Mouse (Mus musculus): ENCODE results near the gene Spats1. TPM values are rescaled to one million over a fixed set of nuclear protein-coding genes. Genes with fewer than 3 reads are reported as not detected.
"Not testable (repeated sequence)": the region's sequence is repeated elsewhere in the genome, so short reads cannot be mapped to it uniquely, and the experiment has no call there.

Spats1 gene
- polyA plus RNA-seq, 1 experiment from 2014 or later: 0.86 TPM

DNA sequence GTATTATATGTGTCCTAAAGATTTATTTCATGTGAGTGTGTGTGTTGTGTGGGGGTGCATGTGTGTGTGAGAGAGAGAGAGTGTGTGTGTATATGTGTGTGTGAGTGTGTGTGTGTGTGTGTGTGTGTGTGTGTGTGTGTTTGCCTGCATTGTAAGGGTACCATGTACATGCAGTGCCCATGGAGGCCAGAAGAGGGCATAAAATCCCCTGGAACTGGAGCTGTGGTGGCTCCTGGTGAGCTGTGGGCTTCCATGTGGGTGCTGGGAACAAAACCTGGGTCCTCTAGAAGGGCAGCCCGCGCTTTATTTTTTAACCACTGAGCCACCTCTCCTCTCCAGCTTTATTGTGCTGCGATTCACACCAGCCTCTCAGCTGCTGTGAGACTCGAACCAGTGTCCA, 12.7 kb downstream of the Spats1 start:
- no peaks in the 10 kb centered on the region for H3K36me3 ChIP-seq (ENCODE audit: control insufficient read depth, insufficient read depth, low read length)
- H3K9ac ChIP-seq (ENCODE audit: low read depth, low read length): no peak overlapping the region
- no peak overlapping the region for H3K27ac ChIP-seq (ENCODE audit: low read depth, low read length)
- no peaks in the 10 kb centered on the region for H3K4me1 ChIP-seq (ENCODE audit: control insufficient read depth, insufficient read depth, low read length)
- peaks cover 2% of the 10 kb centered on the region; the same call in 1 of the 2 replicates for H3K9me3 ChIP-seq (replicated peaks; ENCODE audit: control insufficient read depth, low read length)
- no peak overlapping the region for H3K4me3 ChIP-seq (ENCODE audit: low read depth, low read length)
- no peaks in the 10 kb centered on the region for H3K27me3 ChIP-seq (ENCODE audit: control insufficient read depth, insufficient read depth, low read length)
- H3K4me2 ChIP-seq: no peak overlapping the region
- 88% methylated on average over 4 of the region's 4 CpGs for WGBS (ENCODE audit: insufficient replicate concordance)
- no peak for ATAC-seq (replicated peaks; ENCODE audit: insufficient number of reproducible peaks, low FRiP score, low TSS enrichment)

- 81% methylated on average over 8 of the region's 8 CpGs for WGBS (ENCODE audit: insufficient replicate concordance)
- Histone ChIP-seq H3K4me1 (ENCODE audit: control insufficient read depth, insufficient read depth, low read length) (no peaks in the 10 kb centered on the region), H3K4me2 (no peak overlapping the region), H3K9me3 (replicated peaks; ENCODE audit: control insufficient read depth, low read length) (no peaks in the 10 kb centered on the region), H3K27ac (ENCODE audit: low read depth, low read length) (no peak overlapping the region), H3K27me3 (ENCODE audit: control insufficient read depth, insufficient read depth, low read length) (no peaks in the 10 kb centered on the region), H3K9ac (ENCODE audit: low read depth, low read length) (no peak overlapping the region), H3K4me3 (ENCODE audit: low read depth, low read length) (no peak overlapping the region), H3K36me3 (ENCODE audit: control insufficient read depth, insufficient read depth, low read length) (no peaks in the 10 kb centered on the region)
- no peak for ATAC-seq (replicated peaks; ENCODE audit: insufficient number of reproducible peaks, low FRiP score, low TSS enrichment)
These were observed 16.2 kb downstream of the Spats1 start for GRCm38 (mm10) chr17:45459062-45459461.

GRCm38 (mm10) chr17:45458516-45458915, 16.7 kb downstream of the Spats1 start:
- Histone ChIP-seq H3K36me3 (ENCODE audit: control insufficient read depth, insufficient read depth, low read length) (no peaks in the 10 kb centered on the region), H3K4me1 (ENCODE audit: control insufficient read depth, insufficient read depth, low read length) (no peaks in the 10 kb centered on the region), H3K9ac (ENCODE audit: low read depth, low read length) (no peak overlapping the region), H3K4me2 (no peak overlapping the region), H3K27me3 (ENCODE audit: control insufficient read depth, insufficient read depth, low read length) (no peaks in the 10 kb centered on the region), H3K9me3 (replicated peaks; ENCODE audit: control insufficient read depth, low read length) (no peaks in the 10 kb centered on the region), H3K27ac (ENCODE audit: low read depth, low read length) (no peak overlapping the region), H3K4me3 (ENCODE audit: low read depth, low read length) (no peak overlapping the region)
- no peak for ATAC-seq (replicated peaks; ENCODE audit: insufficient number of reproducible peaks, low FRiP score, low TSS enrichment)
- WGBS (ENCODE audit: insufficient replicate concordance): 69% methylated on average over 4 of the region's 4 CpGs

- no peak for ATAC-seq (replicated peaks; ENCODE audit: insufficient number of reproducible peaks, low FRiP score, low TSS enrichment)
- Histone ChIP-seq H3K4me2 (no peak overlapping the region), H3K36me3 (ENCODE audit: control insufficient read depth, insufficient read depth, low read length) (no peaks in the 10 kb centered on the region), H3K27ac (ENCODE audit: low read depth, low read length) (no peak overlapping the region), H3K4me3 (ENCODE audit: low read depth, low read length) (no peak overlapping the region), H3K9me3 (replicated peaks; ENCODE audit: control insufficient read depth, low read length) (no peaks in the 10 kb centered on the region), H3K27me3 (ENCODE audit: control insufficient read depth, insufficient read depth, low read length) (no peaks in the 10 kb centered on the region), H3K4me1 (ENCODE audit: control insufficient read depth, insufficient read depth, low read length) (no peaks in the 10 kb centered on the region), H3K9ac (ENCODE audit: low read depth, low read length) (no peak overlapping the region)
- 79% methylated on average over 5 of the region's 5 CpGs for WGBS (ENCODE audit: insufficient replicate concordance)
These were observed 17.7 kb downstream of the Spats1 start for GRCm38 (mm10) chr17:45457487-45457886.

GRCm38 (mm10) chr17:45456260-45457152, 18.7 kb downstream of the Spats1 start:
- 57% methylated on average over 13 of the region's 13 CpGs for WGBS (ENCODE audit: insufficient replicate concordance)
- H3K9me3 ChIP-seq (replicated peaks; ENCODE audit: control insufficient read depth, low read length): no peaks in the 10 kb centered on the region
- no peak overlapping the region for H3K4me2 ChIP-seq
- no peaks in the 10 kb centered on the region for H3K4me1 ChIP-seq (ENCODE audit: control insufficient read depth, insufficient read depth, low read length)
- no peak for ATAC-seq (replicated peaks; ENCODE audit: insufficient number of reproducible peaks, low FRiP score, low TSS enrichment)
- no peak overlapping the region for H3K27ac ChIP-seq (ENCODE audit: low read depth, low read length)
- H3K4me3 ChIP-seq (ENCODE audit: low read depth, low read length): no peak overlapping the region
- no peak overlapping the region for H3K9ac ChIP-seq (ENCODE audit: low read depth, low read length)
- no peaks in the 10 kb centered on the region for H3K36me3 ChIP-seq (ENCODE audit: control insufficient read depth, insufficient read depth, low read length)
- no peaks in the 10 kb centered on the region for H3K27me3 ChIP-seq (ENCODE audit: control insufficient read depth, insufficient read depth, low read length)

DNA sequence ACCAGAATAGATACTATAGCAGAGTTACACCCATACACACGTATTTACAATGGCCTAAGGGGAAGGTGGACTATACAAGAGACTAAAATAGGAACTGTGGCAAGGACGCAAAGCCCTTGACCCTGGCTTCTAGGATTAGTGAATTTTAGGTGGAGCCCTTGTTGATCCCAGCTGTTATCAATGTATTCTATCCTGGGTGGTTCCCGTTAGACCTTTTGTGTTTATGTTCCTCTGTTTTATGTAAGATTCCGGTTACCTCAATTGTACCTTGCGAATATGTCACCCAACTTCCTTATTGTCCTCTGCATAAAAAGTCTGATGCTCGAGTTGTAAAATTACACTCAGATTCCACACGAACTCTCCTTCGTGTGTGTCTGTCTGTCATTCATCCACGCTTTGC, 19.4 kb downstream of the Spats1 start:
- not testable (repeated sequence) for H3K36me3 ChIP-seq (ENCODE audit: control insufficient read depth, insufficient read depth, low read length); H3K4me3 ChIP-seq (ENCODE audit: low read depth, low read length); H3K9me3 ChIP-seq (replicated peaks; ENCODE audit: control insufficient read depth, low read length); H3K4me1 ChIP-seq (ENCODE audit: control insufficient read depth, insufficient read depth, low read length); H3K4me2 ChIP-seq; H3K9ac ChIP-seq (ENCODE audit: low read depth, low read length); ATAC-seq (replicated peaks; ENCODE audit: insufficient number of reproducible peaks, low FRiP score, low TSS enrichment); H3K27me3 ChIP-seq (ENCODE audit: control insufficient read depth, insufficient read depth, low read length); H3K27ac ChIP-seq (ENCODE audit: low read depth, low read length)
- 91% methylated on average over 8 of the region's 9 CpGs for WGBS (ENCODE audit: insufficient replicate concordance)

- no peak overlapping the region for H3K4me3 ChIP-seq (ENCODE audit: low read depth, low read length)
- no peak overlapping the region for H3K9ac ChIP-seq (ENCODE audit: low read depth, low read length)
- no peaks in the 10 kb centered on the region for H3K9me3 ChIP-seq (replicated peaks; ENCODE audit: control insufficient read depth, low read length)
- H3K4me1 ChIP-seq (ENCODE audit: control insufficient read depth, insufficient read depth, low read length): no peaks in the 10 kb centered on the region
- 85% methylated on average over 2 of the region's 2 CpGs for WGBS (ENCODE audit: insufficient replicate concordance)
- no peak overlapping the region for H3K4me2 ChIP-seq
- ATAC-seq (replicated peaks; ENCODE audit: insufficient number of reproducible peaks, low FRiP score, low TSS enrichment): no peak
- no peaks in the 10 kb centered on the region for H3K36me3 ChIP-seq (ENCODE audit: control insufficient read depth, insufficient read depth, low read length)
- H3K27ac ChIP-seq (ENCODE audit: low read depth, low read length): no peak overlapping the region
- H3K27me3 ChIP-seq (ENCODE audit: control insufficient read depth, insufficient read depth, low read length): no peaks in the 10 kb centered on the region
These were observed 20.4 kb downstream of the Spats1 start for GRCm38 (mm10) chr17:45454794-45455193.

GRCm38 (mm10) chr17:45452271-45452670, 22.9 kb downstream of the Spats1 start:
- Histone ChIP-seq H3K36me3 (ENCODE audit: control insufficient read depth, insufficient read depth, low read length) (no peaks in the 10 kb centered on the region), H3K4me2 (no peak overlapping the region), H3K9ac (ENCODE audit: low read depth, low read length) (no peak overlapping the region), H3K4me3 (ENCODE audit: low read depth, low read length) (no peak overlapping the region), H3K4me1 (ENCODE audit: control insufficient read depth, insufficient read depth, low read length) (no peaks in the 10 kb centered on the region; the same call in 1 of the 2 replicates), H3K9me3 (replicated peaks; ENCODE audit: control insufficient read depth, low read length) (no peaks in the 10 kb centered on the region), H3K27ac (ENCODE audit: low read depth, low read length) (no peak overlapping the region), H3K27me3 (ENCODE audit: control insufficient read depth, insufficient read depth, low read length) (no peaks in the 10 kb centered on the region)
- no peak for ATAC-seq (replicated peaks; ENCODE audit: insufficient number of reproducible peaks, low FRiP score, low TSS enrichment)
- 94% methylated on average over 1 of the region's 1 CpGs for WGBS (ENCODE audit: insufficient replicate concordance)

DNA sequence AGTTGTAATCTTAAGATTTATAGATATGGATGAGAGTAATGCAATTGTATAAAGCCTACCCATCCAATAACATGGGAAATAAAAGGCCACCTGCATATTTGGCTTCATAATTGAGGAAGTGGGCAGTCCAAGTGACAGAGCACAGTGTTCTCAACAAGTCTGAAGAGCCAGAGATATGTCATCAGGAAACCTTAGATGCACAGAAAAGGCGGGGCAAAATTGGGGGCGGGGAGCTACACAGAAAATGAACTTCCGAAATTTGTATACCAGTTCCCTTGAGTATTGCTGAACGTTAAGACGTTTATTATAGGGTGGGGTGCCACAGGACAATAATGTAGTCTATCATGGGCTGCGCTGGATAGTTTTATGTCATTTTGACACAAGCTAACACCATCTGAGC, 25.1 kb downstream of the Spats1 start:
- Histone ChIP-seq H3K27ac (ENCODE audit: low read depth, low read length) (no peak overlapping the region), H3K4me2 (no peak overlapping the region), H3K9ac (ENCODE audit: low read depth, low read length) (no peak overlapping the region), H3K4me1 (ENCODE audit: control insufficient read depth, insufficient read depth, low read length) (peaks cover 4% of the 10 kb centered on the region; the same call in 1 of the 2 replicates), H3K27me3 (ENCODE audit: control insufficient read depth, insufficient read depth, low read length) (no peaks in the 10 kb centered on the region), H3K9me3 (replicated peaks; ENCODE audit: control insufficient read depth, low read length) (no peaks in the 10 kb centered on the region), H3K36me3 (ENCODE audit: control insufficient read depth, insufficient read depth, low read length) (no peaks in the 10 kb centered on the region), H3K4me3 (ENCODE audit: low read depth, low read length) (no peak overlapping the region)
- ATAC-seq (replicated peaks; ENCODE audit: insufficient number of reproducible peaks, low FRiP score, low TSS enrichment): no peak
- WGBS (ENCODE audit: insufficient replicate concordance): 88% methylated on average over 6 of the region's 6 CpGs
